Mouse (Mus musculus) limb, embryonic 14.5 days (tissue): ENCODE measurements around the gene Rpgr. TPM values are rescaled to one million over a fixed set of nuclear protein-coding genes. Genes with fewer than 3 reads are reported as not detected.

ENCODE experiments used
- ATAC-seq: fragments of 200-750 bp; cut with Nextera tagmentation; 2 replicates; pipeline ENCODE4 v1.8.0; 2017; ENCODE audit warnings: low read depth, moderate number of reproducible peaks, moderate TSS enrichment; ENCODE audit not compliant: low FRiP score
- DNase-seq: peaks from one replicate; pipeline ENCODE4 v3.0.0-alpha.2; 2015; ENCODE audit warnings: low spot score
- H3K27ac ChIP-seq: fragments of 300-500 bp; sonication (generic); replicated peaks from 2 replicates; pipeline ENCODE4 v1.5.1; 2014; ENCODE audit warnings: low read depth, mild to moderate bottlenecking, low read length, moderate library complexity, mixed read lengths
- H3K27me3 ChIP-seq: fragments of 300-500 bp; sonication (generic); 2 replicates; pipeline ENCODE4 v1.6.1; 2014; ENCODE audit warnings: low read length, mixed read lengths; ENCODE audit not compliant: control insufficient read depth, insufficient read depth
- H3K36me3 ChIP-seq: fragments of 300-500 bp; sonication (generic); 2 replicates; pipeline ENCODE4 v1.6.1; 2014; ENCODE audit warnings: mild to moderate bottlenecking, low read length, moderate library complexity, mixed read lengths; ENCODE audit not compliant: control insufficient read depth, insufficient read depth
- H3K4me1 ChIP-seq: fragments of 300-500 bp; sonication (generic); 2 replicates; pipeline ENCODE4 v1.6.1; 2014; ENCODE audit warnings: antibody characterized with exemption, low read length, mixed read lengths; ENCODE audit not compliant: control insufficient read depth, insufficient read depth
- H3K4me2 ChIP-seq: fragments of 300-500 bp; sonication (generic); replicated peaks from 2 replicates; pipeline ENCODE4 v1.6.1; 2014; ENCODE audit warnings: low read depth, mild to moderate bottlenecking, low read length, moderate library complexity; ENCODE audit not compliant: severe bottlenecking
- H3K4me3 ChIP-seq: fragments of 300-500 bp; sonication (generic); replicated peaks from 2 replicates; pipeline ENCODE4 v1.5.1; 2014; ENCODE audit warnings: low read length
- H3K9ac ChIP-seq: fragments of 300-500 bp; sonication (generic); 2 replicates; pipeline ENCODE4 v1.6.1; 2014; ENCODE audit warnings: mild to moderate bottlenecking, low read depth, low read length, moderate library complexity; ENCODE audit not compliant: severe bottlenecking
- H3K9me3 ChIP-seq: fragments of 300-500 bp; sonication (generic); 2 replicates; pipeline ENCODE4 v1.6.1; 2016; ENCODE audit warnings: low read length; ENCODE audit not compliant: control insufficient read depth
- POLR2A ChIP-seq: fragments of 200-500 bp; IDR thresholded peaks from 2 replicates; pipeline ENCODE4 v1.8.0; 2012; ENCODE audit warnings: inconsistent platforms, mild to moderate bottlenecking, moderate library complexity, borderline replicate concordance; ENCODE audit not compliant: insufficient read depth, insufficient read length; ENCODE audit errors: extremely low read depth
- WGBS: fragments of 180-500 bp; shearing (Covaris S2); extraction: QIAGEN DNeasy Blood & Tissue Kit; methylation state at CpG from one replicate; pipeline ENCODE4 v1.1.7; 2014; 5-methylcytosine and 5-hydroxymethylcytosine counted together
- polyA plus RNA-seq, 2 experiments: library from polyadenylated mRNA; depleted of rRNA in 1 of 2; stranded (reverse) in 1 of 2; unstranded in 1 of 2; fragments of >200 nt; fragmentation: Nextera tagmentation in 1 of 2; extraction: Ambion mirVana in 1 of 2; gene quantifications; 2 replicates each; pipeline versions ENCODE4 v1.2.1 to v1.2.3; 2012 to 2014

Rpgr gene
- polyA plus RNA-seq, 2 experiments: 8.6 to 9.9 TPM

GRCm38 (mm10) chrX:10062201-10062600 is 154.5 kb downstream of the Rpgr start:
- ATAC-seq: no peak
- Histone ChIP-seq H3K4me2 (no peak overlapping the region), H3K9ac (no peak overlapping the region), H3K4me1 (no peaks in the 10 kb centered on the region), H3K4me3 (no peak overlapping the region), H3K36me3 (no peaks in the 10 kb centered on the region), H3K9me3 (no peaks in the 10 kb centered on the region), H3K27ac (no peak overlapping the region), H3K27me3 (no peaks in the 10 kb centered on the region)
- DNase-seq: no peak
- WGBS: 80% methylated on average over 4 of the region's 4 CpGs
- no peak for TF ChIP-seq POLR2A

- H3K9me3 ChIP-seq: no peaks in the 10 kb centered on the region
- no peaks in the 10 kb centered on the region for H3K36me3 ChIP-seq
- H3K4me3 ChIP-seq: no peak overlapping the region
- H3K27ac ChIP-seq: no peak overlapping the region
- H3K4me2 ChIP-seq: no peak overlapping the region
- no peak for TF ChIP-seq POLR2A
- H3K9ac ChIP-seq: no peak overlapping the region
- ATAC-seq (no peak), DNase-seq (no peak)
- no peaks in the 10 kb centered on the region for H3K27me3 ChIP-seq
- no peaks in the 10 kb centered on the region for H3K4me1 ChIP-seq
Observed at GRCm38 (mm10) chrX:10034666-10035065, 182.1 kb downstream of the Rpgr start.

Other genes with a start within 250 kb of the Rpgr start
- 51.0 and 59.6 TPM in 2 replicates for gene Srpx, start 99.2 kb downstream of the Rpgr start, polyA plus RNA-seq (2012; rRNA removed)
- 65.1 and 67.7 TPM in 2 replicates for gene Srpx, start 99.2 kb downstream of the Rpgr start, polyA plus RNA-seq (2014; fragmentation: Nextera tagmentation; extraction: Ambion mirVana)
- not detected in 2 replicates for gene Otc, start 35.4 kb upstream of the Rpgr start, polyA plus RNA-seq (2012; rRNA removed)
- gene Otc, start 35.4 kb upstream of the Rpgr start, polyA plus RNA-seq (2014; fragmentation: Nextera tagmentation; extraction: Ambion mirVana): not detected in 2 replicates